Mouse (Mus musculus) embryonic facial prominence, embryonic 14.5 days (tissue): Measurements from ENCODE around the gene Cd274. TPM values are rescaled to one million over a fixed set of nuclear protein-coding genes. Genes with fewer than 3 reads are reported as not detected.

ENCODE experiments used
- ATAC-seq: fragments of 200-750 bp; cut with Nextera tagmentation; 2 replicates; pipeline ENCODE4 v1.8.0; 2017; ENCODE audit warnings: low read depth, moderate number of reproducible peaks, moderate TSS enrichment
- DNase-seq: peaks from one replicate; pipeline ENCODE4 v3.0.0-alpha.2; 2015; ENCODE audit warnings: low spot score
- H3K27ac ChIP-seq: fragments of 300-500 bp; sonication (generic); replicated peaks from 2 replicates; pipeline ENCODE4 v1.5.1; 2014; ENCODE audit warnings: low read depth, mild to moderate bottlenecking, low read length, moderate library complexity
- H3K27me3 ChIP-seq: fragments of 300-500 bp; sonication (generic); replicated peaks from 2 replicates; pipeline ENCODE4 v1.6.1; 2014; ENCODE audit warnings: low read length; ENCODE audit not compliant: control insufficient read depth, insufficient read depth
- H3K36me3 ChIP-seq: fragments of 300-500 bp; sonication (generic); 2 replicates; pipeline ENCODE4 v1.6.1; 2014; ENCODE audit warnings: low read length, mixed read lengths; ENCODE audit not compliant: control insufficient read depth, insufficient read depth
- H3K4me1 ChIP-seq: fragments of 300-500 bp; sonication (generic); 2 replicates; pipeline ENCODE4 v1.6.1; 2014; ENCODE audit warnings: antibody characterized with exemption, low read length; ENCODE audit not compliant: control insufficient read depth, insufficient read depth
- H3K4me2 ChIP-seq: fragments of 300-500 bp; sonication (generic); 2 replicates; pipeline ENCODE4 v1.6.1; 2014; ENCODE audit warnings: low read depth, mild to moderate bottlenecking, low read length, moderate library complexity, mixed read lengths
- H3K4me3 ChIP-seq: fragments of 300-500 bp; sonication (generic); 2 replicates; pipeline ENCODE4 v1.5.1; 2014; ENCODE audit warnings: low read depth, mild to moderate bottlenecking, low read length
- H3K9ac ChIP-seq: fragments of 300-500 bp; sonication (generic); 2 replicates; pipeline ENCODE4 v1.6.1; 2014; ENCODE audit warnings: low read depth, mild to moderate bottlenecking, low read length, moderate library complexity, mixed read lengths
- H3K9me3 ChIP-seq: fragments of 300-500 bp; sonication (generic); 2 replicates; pipeline ENCODE4 v1.6.1; 2016; ENCODE audit warnings: low read length; ENCODE audit not compliant: control insufficient read depth
- WGBS: fragments of 180-500 bp; shearing (Covaris S2); extraction: QIAGEN DNeasy Blood & Tissue Kit; methylation state at CpG from one replicate; pipeline ENCODE4 v1.1.7; 2014; 5-methylcytosine and 5-hydroxymethylcytosine counted together
- polyA plus RNA-seq: library from polyadenylated mRNA; unstranded; fragments of >200 nt; fragmentation: Nextera tagmentation; extraction: Ambion mirVana; gene quantifications from 2 replicates; pipeline ENCODE4 v1.2.1, GENCODE M21; 2014

Gene Cd274
- polyA plus RNA-seq, 1 experiment from 2014 or later, result 0.56 TPM

GRCm38 (mm10) chr19:29360251-29360650 is 7.0 kb upstream of the Cd274 start:
- DNase-seq, result no peak
- Histone ChIP-seq H3K36me3 (peaks cover 6% of the 10 kb centered on the region; the same call in 1 of the 2 replicates), H3K4me1 (peaks cover 14% of the 10 kb centered on the region; the same call in 1 of the 2 replicates), H3K27me3 (no peaks in the 10 kb centered on the region), H3K9me3 (no peaks in the 10 kb centered on the region), H3K4me3 (no peak overlapping the region), H3K27ac (no peak overlapping the region), H3K4me2 (no peak overlapping the region), H3K9ac (no peak overlapping the region)
- WGBS, result 81% methylated on average over 5 of the region's 5 CpGs
- no peak for ATAC-seq

DNA sequence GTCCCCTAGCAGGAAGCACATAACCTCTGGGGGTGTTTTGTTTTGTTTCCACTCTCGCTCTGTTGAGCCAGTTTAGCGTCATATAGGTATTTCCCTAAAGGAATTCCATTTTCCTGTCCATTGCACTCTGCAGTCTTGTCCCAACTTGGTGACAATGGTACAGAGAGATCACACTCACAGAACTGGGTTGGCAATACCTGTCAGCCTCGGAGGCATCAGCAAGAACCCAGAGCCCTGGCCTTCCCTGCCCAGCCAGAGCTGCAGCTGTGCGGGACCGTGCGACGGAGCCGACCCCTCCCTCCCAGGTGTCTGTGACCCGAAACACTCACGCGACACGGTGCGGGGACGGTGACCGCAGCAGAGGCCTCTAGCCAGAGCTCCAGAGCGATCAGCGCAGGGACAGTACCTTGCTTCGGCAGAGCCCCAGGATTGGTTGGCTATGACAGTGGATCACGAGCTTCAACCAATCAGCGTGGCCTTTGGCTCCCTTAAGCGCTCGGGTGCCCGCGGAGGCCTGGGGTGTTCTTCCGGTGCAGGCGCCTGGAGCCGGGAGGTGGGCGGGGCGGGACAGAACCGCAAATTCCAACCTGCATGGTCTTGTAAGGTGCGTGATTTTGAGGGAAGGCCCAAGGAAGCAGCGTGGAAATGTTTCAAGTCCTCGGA is 5.7 kb upstream of the Cd274 start:
- peak; percentile 99 for ATAC-seq
- peaks cover 14% of the 10 kb centered on the region; the same call in 1 of the 2 replicates for H3K4me1 ChIP-seq
- no peak overlapping the region for H3K27ac ChIP-seq
- H3K4me3 ChIP-seq, result peak overlapping the region; percentile 69
- H3K9ac ChIP-seq, result peak overlapping the region; percentile 77
- peak overlapping the region; percentile 85 for H3K4me2 ChIP-seq
- WGBS, result 2% methylated on average over 33 of the region's 33 CpGs
- peaks cover 6% of the 10 kb centered on the region; the same call in 1 of the 2 replicates for H3K36me3 ChIP-seq
- DNase-seq, result peak; percentile 97
- H3K9me3 ChIP-seq, result no peaks in the 10 kb centered on the region
- H3K27me3 ChIP-seq, result no peaks in the 10 kb centered on the region

- H3K4me1 ChIP-seq, result peaks cover 14% of the 10 kb centered on the region; the same call in 1 of the 2 replicates
- H3K9ac ChIP-seq, result peak overlapping the region; percentile 77
- peak overlapping the region; percentile 69 for H3K4me3 ChIP-seq
- 0 out of 2 replicates have a peak, but pooled peaks have one; percentile 19 for ATAC-seq
- no peak for DNase-seq
- 43% methylated on average over 13 of the region's 13 CpGs for WGBS
- no peaks in the 10 kb centered on the region for H3K9me3 ChIP-seq
- H3K4me2 ChIP-seq, result peak overlapping the region; percentile 85
- no peak overlapping the region for H3K27ac ChIP-seq
- H3K27me3 ChIP-seq, result no peaks in the 10 kb centered on the region
- peaks cover 6% of the 10 kb centered on the region; the same call in 1 of the 2 replicates for H3K36me3 ChIP-seq
Observed at GRCm38 (mm10) chr19:29362173-29362930, 4.9 kb upstream of the Cd274 start.

DNA sequence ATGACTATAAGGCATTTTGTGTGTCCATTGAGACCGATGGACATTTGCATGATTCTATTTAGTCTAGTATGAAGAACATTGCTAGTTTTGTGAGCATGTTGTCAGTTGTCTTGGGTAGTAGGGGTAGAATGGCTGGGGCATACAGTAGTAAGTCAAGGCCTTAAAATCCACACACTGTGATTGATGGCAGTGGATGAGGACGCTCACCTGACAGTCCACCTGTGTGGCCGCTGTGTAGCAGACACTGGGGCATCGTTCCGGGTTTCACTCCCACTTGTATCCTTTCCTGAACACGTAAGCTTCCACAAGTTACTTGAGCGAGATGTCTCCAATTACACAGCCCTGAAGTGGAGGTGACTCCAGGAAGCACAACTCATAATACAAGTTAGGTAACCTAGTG is 3.7 kb upstream of the Cd274 start:
- no peak for ATAC-seq

GRCm38 (mm10) chr19:29364076-29364475 is 3.2 kb upstream of the Cd274 start:
- H3K4me2 ChIP-seq, result no peak overlapping the region
- H3K4me3 ChIP-seq, result no peak overlapping the region
- H3K36me3 ChIP-seq, result no peaks in the 10 kb centered on the region
- 74% methylated on average over 5 of the region's 5 CpGs for WGBS
- no peaks in the 10 kb centered on the region for H3K27me3 ChIP-seq
- peaks cover 14% of the 10 kb centered on the region; the same call in 1 of the 2 replicates for H3K4me1 ChIP-seq
- peak; percentile 17 for DNase-seq
- H3K27ac ChIP-seq, result no peak overlapping the region
- H3K9ac ChIP-seq, result no peak overlapping the region
- H3K9me3 ChIP-seq, result no peaks in the 10 kb centered on the region
- no peak for ATAC-seq

More for the DNA sequence above, 3.7 kb upstream of the Cd274 start:
- no peaks in the 10 kb centered on the region for H3K9me3 ChIP-seq
- no peak overlapping the region for H3K4me3 ChIP-seq
- peaks cover 14% of the 10 kb centered on the region; the same call in 1 of the 2 replicates for H3K4me1 ChIP-seq
- WGBS, result 82% methylated on average over 7 of the region's 7 CpGs
- H3K4me2 ChIP-seq, result no peak overlapping the region
- no peaks in the 10 kb centered on the region for H3K36me3 ChIP-seq
- H3K27ac ChIP-seq, result no peak overlapping the region
- H3K9ac ChIP-seq, result no peak overlapping the region
- DNase-seq, result no peak
- H3K27me3 ChIP-seq, result no peaks in the 10 kb centered on the region

DNA sequence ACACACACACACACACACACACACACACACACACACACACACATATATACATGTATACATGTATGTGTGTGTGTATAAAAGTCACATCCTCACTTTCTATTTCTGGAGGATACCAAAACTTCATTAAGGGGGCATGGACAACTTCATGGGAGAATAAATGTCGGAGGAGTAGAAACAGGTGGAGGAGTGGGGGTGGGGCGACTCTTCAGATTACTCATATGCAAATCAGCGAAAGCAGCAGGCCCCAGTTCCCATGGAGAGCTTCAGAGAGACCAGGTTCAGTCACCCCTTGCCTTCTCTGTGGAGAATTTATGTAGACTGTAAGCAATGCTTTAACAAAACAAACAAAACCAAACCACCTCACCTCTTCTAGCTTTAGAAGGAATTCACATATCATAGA is 2.1 kb upstream of the Cd274 start:
- Histone ChIP-seq H3K9me3 (no peaks in the 10 kb centered on the region), H3K36me3 (no peaks in the 10 kb centered on the region), H3K4me1 (peaks cover 14% of the 10 kb centered on the region; the same call in 1 of the 2 replicates), H3K9ac (no peak overlapping the region), H3K27me3 (no peaks in the 10 kb centered on the region), H3K4me3 (no peak overlapping the region), H3K27ac (no peak overlapping the region), H3K4me2 (no peak overlapping the region)
- no peak for DNase-seq
- no peak for ATAC-seq
- WGBS, result 23% methylated on average over 3 of the region's 3 CpGs

GRCm38 (mm10) chr19:29366226-29366968 is 858 bp upstream of the Cd274 start:
- no peak overlapping the region for H3K27ac ChIP-seq
- ATAC-seq (no peak), DNase-seq (no peak)
- WGBS, result 51% methylated on average over 20 of the region's 20 CpGs
- H3K4me1 ChIP-seq, result 0 out of 2 replicates have a peak, but pooled peaks cover 4% of the 10 kb centered on the region
- H3K9ac ChIP-seq, result peak overlapping the region; percentile 60
- H3K36me3 ChIP-seq, result no peaks in the 10 kb centered on the region
- H3K27me3 ChIP-seq, result no peaks in the 10 kb centered on the region
- peak overlapping the region; percentile 84 for H3K4me2 ChIP-seq
- H3K9me3 ChIP-seq, result no peaks in the 10 kb centered on the region
- H3K4me3 ChIP-seq, result peak overlapping the region; percentile 50

- Histone ChIP-seq H3K9me3 (no peaks in the 10 kb centered on the region), H3K27me3 (no peaks in the 10 kb centered on the region), H3K27ac (no peak overlapping the region), H3K36me3 (no peaks in the 10 kb centered on the region), H3K4me3 (no peak overlapping the region), H3K9ac (no peak overlapping the region), H3K4me2 (0 out of 2 replicates have a peak overlapping the region, but pooled peaks have one; percentile 84), H3K4me1 (0 out of 2 replicates have a peak, but pooled peaks cover 4% of the 10 kb centered on the region)
- 80% methylated on average over 2 of the region's 2 CpGs for WGBS
- ATAC-seq (no peak), DNase-seq (no peak)
Observed at GRCm38 (mm10) chr19:29368041-29368440, 786 bp downstream of the Cd274 start.
